Mouse (Mus musculus) bone marrow macrophage, adult 2 months (primary cell): ENCODE results near the gene Commd4.

Experiments used
- CTCF ChIP-seq: IDR thresholded peaks from 2 replicates; pipeline ENCODE4 v1.5.1; 2012; ENCODE audit warnings: low read depth, mild to moderate bottlenecking, low read length, moderate library complexity
- POLR2A ChIP-seq: IDR thresholded peaks from 2 replicates; pipeline ENCODE4 v1.6.1; 2012; ENCODE audit warnings: mild to moderate bottlenecking, low read depth, low read length, borderline replicate concordance

- TF ChIP-seq CTCF = no peak
- no peak for TF ChIP-seq POLR2A
Measured at GRCm38 (mm10) chr9:57139571-57139970, 18.6 kb downstream of the Commd4 start.
